Mouse (Mus musculus) adrenal gland, postnatal 10 days (tissue): ENCODE results near the gene Dcbld1. TPM values are rescaled to one million over a fixed set of nuclear protein-coding genes. Genes with fewer than 3 reads are reported as not detected.
"Not testable (repeated sequence)": the region's sequence is repeated elsewhere in the genome, so short reads cannot be mapped to it uniquely, and the experiment has no call there.

Experiments used
- DNase-seq: peaks from one replicate; pipeline ENCODE4 v3.0.0; 2021; ENCODE audit warnings: mixed read lengths
- total RNA-seq, 2 experiments: library from RNA; stranded (reverse); gene quantifications; 2 replicates each; pipeline ENCODE4 v1.2.3; 2021

The Dcbld1 gene
- total RNA-seq, 2 experiments from 2014 or later = 6.8 to 7.0 TPM

DNA sequence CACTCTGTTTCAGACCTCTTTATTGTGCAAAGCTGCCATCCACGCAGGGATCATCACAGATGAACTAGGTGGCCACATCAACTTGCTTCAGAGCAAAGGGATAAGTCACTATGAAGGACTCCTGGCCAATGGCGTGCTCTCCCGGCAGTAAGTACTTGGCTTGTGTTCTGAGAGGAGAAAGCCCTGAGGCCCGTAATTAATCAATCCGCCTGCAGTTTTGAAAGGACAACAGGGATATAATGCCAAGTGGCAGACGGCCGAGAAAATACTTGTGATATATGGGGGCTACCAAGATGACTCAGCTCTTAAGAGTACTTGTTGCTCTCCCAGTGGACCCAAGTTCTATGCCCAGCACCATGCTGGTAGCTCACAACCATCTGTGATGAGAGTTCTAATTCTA lies 71.2 kb downstream of the Dcbld1 start:
- peak; percentile 49 for DNase-seq

DNA sequence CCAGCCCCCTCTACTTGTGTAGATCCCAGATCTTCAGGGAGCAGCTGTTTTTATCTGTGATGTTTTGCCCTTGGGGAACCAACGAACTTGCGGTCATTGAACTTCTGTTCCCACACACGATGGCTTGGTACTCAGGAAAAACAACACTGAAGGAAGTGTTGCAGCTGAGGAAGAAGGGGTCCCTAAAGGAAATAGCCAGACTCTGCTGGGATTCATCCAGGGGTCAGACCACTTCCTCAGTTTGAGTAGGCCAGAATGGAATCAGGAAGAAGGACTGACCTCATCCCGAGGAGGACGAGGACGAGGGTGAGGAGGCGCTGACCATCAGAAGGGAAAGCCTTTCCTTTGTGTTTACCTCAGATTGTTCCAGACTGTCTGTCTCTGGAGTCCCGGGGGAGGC lies 75.8 kb downstream of the Dcbld1 start:
- DNase-seq = peak; percentile 40

DNA sequence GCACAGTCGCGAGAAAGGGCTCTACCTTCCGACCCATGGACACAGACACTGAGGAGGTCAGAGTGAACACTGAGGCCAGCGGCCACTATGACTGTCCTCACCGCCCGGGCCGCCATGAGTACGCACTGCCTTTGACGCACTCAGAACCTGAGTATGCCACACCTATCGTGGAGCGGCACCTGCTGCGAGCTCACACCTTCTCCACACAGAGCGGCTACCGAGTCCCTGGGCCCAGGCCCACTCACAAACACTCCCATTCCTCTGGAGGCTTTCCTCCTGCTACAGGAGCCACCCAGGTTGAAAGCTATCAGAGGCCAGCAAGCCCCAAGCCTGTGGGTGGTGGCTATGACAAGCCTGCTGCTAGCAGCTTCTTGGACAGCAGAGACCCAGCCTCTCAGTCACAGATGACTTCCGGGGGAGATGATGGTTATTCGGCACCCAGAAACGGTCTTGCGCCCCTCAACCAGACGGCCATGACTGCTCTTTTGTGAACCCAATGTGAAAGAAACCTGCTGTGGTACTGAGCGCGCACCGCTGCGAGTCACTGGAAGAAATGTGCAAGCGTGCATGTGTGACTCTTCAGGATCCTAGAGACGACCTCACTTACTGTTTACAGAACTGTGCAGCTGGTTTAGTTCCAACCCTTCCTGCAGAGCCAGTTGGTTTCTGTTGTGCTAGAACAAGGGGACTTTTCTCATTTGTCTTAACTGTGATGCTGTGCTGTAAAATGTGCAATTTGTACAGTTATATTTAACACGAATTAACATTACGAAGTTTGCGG lies 86.3 kb downstream of the Dcbld1 start:
- DNase-seq = no peak

DNA sequence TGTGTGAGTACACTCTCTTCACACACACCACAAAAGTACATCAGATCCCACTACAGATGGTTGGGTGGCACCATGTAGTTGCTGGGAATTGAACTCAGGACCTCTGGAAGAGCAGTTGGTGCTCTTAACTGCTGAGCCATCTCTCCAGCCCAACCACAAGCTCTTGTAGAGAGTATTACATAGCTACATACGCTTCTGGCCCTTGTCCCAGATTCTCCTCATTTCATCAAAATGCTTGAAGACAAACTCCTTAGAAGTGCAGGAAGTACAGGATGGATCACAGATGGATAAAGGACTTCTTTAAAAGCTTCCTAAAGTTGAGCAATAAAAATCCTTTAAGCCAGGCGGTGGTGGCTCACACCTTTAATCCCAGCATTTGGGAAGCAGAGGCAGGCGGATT lies 88.5 kb downstream of the Dcbld1 start:
- no peak for DNase-seq

DNA sequence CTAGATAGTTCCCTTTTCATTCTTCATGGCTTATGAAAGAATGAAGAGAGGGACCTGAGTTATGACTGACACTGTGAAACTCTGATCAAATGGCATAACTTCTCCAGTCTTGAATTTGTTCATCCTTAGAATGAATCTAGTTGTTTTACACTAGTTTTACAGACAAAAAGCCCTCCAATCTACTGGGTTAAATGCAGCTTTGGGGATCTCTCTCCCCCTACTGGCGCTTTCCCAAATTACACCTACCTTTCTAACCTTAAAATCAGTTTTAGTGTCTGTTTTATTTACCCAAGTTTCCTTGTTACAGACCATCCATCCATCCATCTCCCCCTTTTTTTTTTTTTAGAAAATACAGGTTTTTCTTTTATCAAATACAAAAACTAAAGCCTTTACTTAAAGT lies 97.6 kb downstream of the Dcbld1 start:
- peak; percentile 57 for DNase-seq

DNA sequence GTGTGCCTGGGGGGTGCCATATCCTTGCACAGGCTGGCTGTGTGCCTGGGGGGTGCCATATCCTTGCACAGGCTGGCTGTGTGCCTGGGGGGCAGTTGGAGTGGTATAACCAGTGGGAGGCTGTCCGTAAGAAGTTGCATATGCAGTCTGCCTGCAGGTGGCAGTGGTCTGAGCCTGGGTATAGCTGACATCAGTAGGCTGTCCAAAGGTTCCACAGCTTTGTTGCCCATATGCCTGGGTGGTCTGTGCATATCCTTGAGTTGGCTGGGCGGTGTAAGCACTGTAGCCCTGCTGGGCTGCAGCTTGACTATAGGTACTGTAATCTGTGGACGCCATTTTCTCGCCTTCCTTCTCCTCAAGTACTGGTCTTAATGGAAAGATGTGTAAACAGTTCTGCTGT lies 109.9 kb downstream of the Dcbld1 start:
- DNase-seq = not testable (repeated sequence)

DNA sequence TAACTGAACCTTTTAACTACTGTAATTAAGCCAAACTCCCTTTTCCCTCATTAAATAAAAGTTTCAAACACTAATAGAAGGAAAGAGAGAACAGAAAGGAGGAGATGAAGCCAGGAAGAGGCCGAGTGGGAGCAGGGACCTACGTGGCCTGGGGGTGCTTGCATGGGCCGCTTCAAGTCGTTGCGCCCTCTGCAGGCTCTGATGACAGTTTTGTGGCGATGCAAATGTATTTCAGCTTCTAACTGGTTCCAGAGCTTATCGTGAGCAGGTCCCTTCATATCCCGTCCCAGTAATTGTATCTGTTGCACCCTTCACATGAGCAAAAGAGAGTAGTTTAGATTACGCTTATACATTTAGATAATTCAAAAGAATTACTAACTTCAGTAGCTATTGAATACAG lies 119.8 kb downstream of the Dcbld1 start:
- no peak for DNase-seq

DNA sequence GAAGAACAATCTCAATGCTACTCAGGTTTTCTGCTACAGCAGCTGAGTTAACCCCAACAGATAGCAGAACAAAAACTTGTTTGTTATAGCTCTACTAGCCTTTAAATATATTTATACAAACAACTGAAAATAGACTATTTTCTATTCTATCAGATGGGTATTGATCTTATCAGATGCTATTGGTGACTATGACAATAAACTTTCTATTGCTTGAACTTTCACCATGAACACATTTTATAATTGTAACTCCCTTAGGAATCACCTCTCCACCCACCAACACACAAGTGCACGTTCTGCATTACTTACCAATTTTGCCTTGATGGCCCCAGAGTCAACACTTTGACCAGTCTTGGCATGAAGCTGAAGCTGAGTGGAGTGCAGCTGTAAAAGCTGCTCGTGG lies 125.0 kb downstream of the Dcbld1 start, which contains the start of gene Gm26741:
Gene Gm26741, plus strand, starts transcription at position 301 of the 400 bp plus-strand sequence.
- no peak for DNase-seq

DNA sequence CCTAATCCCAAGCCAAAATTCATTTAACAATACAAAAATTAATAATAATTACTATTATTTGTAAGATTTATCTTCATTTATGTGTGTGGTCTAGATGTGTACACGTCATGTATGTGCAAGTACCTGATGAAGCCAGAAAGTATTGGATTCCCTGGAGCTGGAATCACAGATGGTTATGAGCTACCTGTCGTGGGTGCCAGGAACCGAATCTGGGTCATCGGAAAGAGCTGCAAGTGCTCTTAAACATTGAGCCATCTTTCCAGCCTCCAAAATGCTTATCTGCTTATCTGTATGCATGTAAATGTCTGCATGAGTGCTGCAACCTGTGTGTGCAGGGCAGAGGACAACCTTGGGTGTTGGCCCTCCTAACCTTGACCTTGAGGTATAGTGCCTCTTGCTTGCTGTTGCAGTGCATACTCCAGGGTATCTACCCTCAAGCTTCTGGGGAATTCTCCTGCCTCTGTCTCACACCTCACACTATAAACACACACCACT lies 126.9 kb downstream of the Dcbld1 start:
- DNase-seq = no peak

DNA sequence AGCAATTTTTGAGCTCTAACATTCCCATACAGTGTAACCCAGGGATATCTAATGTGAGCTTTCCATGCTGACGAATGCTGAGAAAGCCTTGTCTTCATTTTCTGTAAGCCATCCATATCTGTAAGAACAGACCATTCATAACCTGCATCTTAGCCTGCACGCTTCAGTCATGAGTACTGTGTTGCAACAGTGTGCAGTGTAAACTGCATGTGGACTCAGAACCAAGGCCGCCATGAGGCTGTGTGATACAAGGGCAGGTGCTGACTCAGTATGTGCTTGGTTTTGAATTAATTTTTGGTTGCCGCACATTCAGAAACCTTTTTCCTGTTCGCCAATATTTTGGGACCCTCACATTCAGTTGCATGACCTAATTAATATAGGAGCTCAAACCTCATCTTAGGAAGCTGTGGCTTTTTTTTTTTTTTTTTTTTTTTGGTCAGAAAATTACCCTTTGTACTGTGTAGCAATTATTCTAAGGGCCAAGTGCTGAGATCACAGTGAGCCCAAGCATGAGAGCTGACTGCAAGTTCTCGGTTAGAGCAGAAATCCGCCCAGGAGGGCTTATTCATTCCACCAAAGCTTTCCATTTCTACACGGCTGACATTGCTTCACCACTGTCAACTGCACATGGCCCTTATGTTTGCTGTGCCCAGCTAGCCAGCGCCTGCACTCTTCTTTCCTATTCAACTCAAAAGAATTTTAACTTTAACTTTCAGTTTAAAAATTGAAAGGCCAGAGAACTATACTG lies 127.6 kb downstream of the Dcbld1 start:
- DNase-seq = no peak

DNA sequence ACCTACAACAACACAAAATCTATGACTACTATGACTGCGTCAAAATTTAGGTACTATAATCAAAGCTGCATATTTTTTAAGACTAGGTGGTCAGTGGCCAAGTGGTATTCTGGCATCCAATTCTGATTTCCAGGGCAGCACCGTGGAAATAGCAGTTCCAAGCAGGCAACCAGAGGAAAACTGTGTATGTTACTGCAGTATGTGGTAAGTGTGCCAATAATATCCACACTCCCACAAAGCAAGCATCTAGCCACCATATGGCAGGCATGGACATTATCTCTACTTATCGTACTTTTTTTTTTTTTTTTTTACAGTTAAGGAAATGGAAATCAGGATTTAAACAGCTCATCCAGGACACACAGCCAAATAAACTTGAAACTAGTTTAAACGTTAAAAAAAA lies 135.0 kb downstream of the Dcbld1 start:
- no peak for DNase-seq

Other genes with a start within 250 kb of the Dcbld1 start
- 1 to 10 TPM; 2.5 to 9.6 TPM for gene Vgll2, start 211.1 kb upstream of the Dcbld1 start, total RNA-seq
- under 1 TPM in 1 of 2 experiments, not detected in 1; 0.09 TPM for gene Ros1, start 38.4 kb upstream of the Dcbld1 start, total RNA-seq
- not detected for gene Gm26741, start 125.1 kb downstream of the Dcbld1 start, total RNA-seq
- gene Gopc, start 148.5 kb downstream of the Dcbld1 start, total RNA-seq = 10 to 100 TPM; 22.8 to 23.5 TPM
- gene Nepn, start 155.4 kb downstream of the Dcbld1 start, total RNA-seq = under 1 TPM; 0.18 to 0.30 TPM
- 10 to 100 TPM; 40.8 to 44.2 TPM for gene Nus1, start 183.9 kb downstream of the Dcbld1 start, total RNA-seq